Mouse (Mus musculus) forebrain, embryonic 11.5 days (tissue): ENCODE results near the gene Opcml. TPM values are rescaled to one million over a fixed set of nuclear protein-coding genes. Genes with fewer than 3 reads are reported as not detected.

Source experiments
- ATAC-seq: fragments of 200-750 bp; cut with Nextera tagmentation; replicated peaks from 2 replicates; pipeline ENCODE4 v1.8.0; 2017; ENCODE audit warnings: moderate TSS enrichment; ENCODE audit not compliant: low FRiP score
- DNase-seq: peaks from one replicate; pipeline ENCODE4 v3.0.0-alpha.2; 2017; ENCODE audit warnings: low spot score
- H3K27ac ChIP-seq: fragments of 300-500 bp; sonication (generic); 2 replicates; pipeline ENCODE4 v1.5.1; 2014; ENCODE audit warnings: low read depth, low read length
- H3K27me3 ChIP-seq: fragments of 300-500 bp; sonication (generic); 2 replicates; pipeline ENCODE4 v1.6.1; 2014; ENCODE audit warnings: mild to moderate bottlenecking, low read length, mixed read lengths; ENCODE audit not compliant: control insufficient read depth, insufficient read depth
- H3K36me3 ChIP-seq: fragments of 300-500 bp; sonication (generic); 2 replicates; pipeline ENCODE4 v1.6.1; 2014; ENCODE audit warnings: mild to moderate bottlenecking, low read length, moderate library complexity, mixed read lengths; ENCODE audit not compliant: control insufficient read depth, insufficient read depth
- H3K4me1 ChIP-seq: fragments of 300-500 bp; sonication (generic); replicated peaks from 2 replicates; pipeline ENCODE4 v1.6.1; 2014; ENCODE audit warnings: low read length, mixed read lengths; ENCODE audit not compliant: control insufficient read depth, insufficient read depth
- H3K4me2 ChIP-seq: fragments of 300-500 bp; sonication (generic); 2 replicates; pipeline ENCODE4 v1.6.1; 2014; ENCODE audit warnings: low read depth, mild to moderate bottlenecking, low read length, moderate library complexity, mixed read lengths; ENCODE audit not compliant: severe bottlenecking
- H3K4me3 ChIP-seq: fragments of 300-500 bp; sonication (generic); 2 replicates; pipeline ENCODE4 v1.5.1; 2014; ENCODE audit warnings: low read depth, low read length
- H3K9ac ChIP-seq: fragments of 300-500 bp; sonication (generic); 2 replicates; pipeline ENCODE4 v1.6.1; 2014; ENCODE audit warnings: low read length
- H3K9me3 ChIP-seq: fragments of 300-500 bp; sonication (generic); 2 replicates; pipeline ENCODE4 v1.6.1; 2016; ENCODE audit warnings: low read length, mixed read lengths; ENCODE audit not compliant: control insufficient read depth
- WGBS: fragments of 180-500 bp; shearing (Covaris S2); extraction: QIAGEN DNeasy Blood & Tissue Kit; methylation state at CpG from one replicate; pipeline ENCODE4 v1.1.7; 2014; 5-methylcytosine and 5-hydroxymethylcytosine counted together
- polyA plus RNA-seq: library from polyadenylated mRNA; unstranded; fragments of >200 nt; fragmentation: Nextera tagmentation; extraction: Ambion mirVana; gene quantifications from 2 replicates; pipeline ENCODE4 v1.2.1, GENCODE M21; 2014

Opcml gene
- polyA plus RNA-seq, 1 experiment from 2014 or later = 2.4 TPM

- no peaks in the 10 kb centered on the region for H3K9me3 ChIP-seq
- DNase-seq (no peak), ATAC-seq (no peak)
- no peaks in the 10 kb centered on the region for H3K27me3 ChIP-seq
- no peak overlapping the region for H3K9ac ChIP-seq
- 51% methylated on average over 3 of the region's 3 CpGs for WGBS
- no peaks in the 10 kb centered on the region for H3K4me1 ChIP-seq
- H3K4me3 ChIP-seq = no peak overlapping the region
- no peaks in the 10 kb centered on the region for H3K36me3 ChIP-seq
- H3K4me2 ChIP-seq = no peak overlapping the region
- H3K27ac ChIP-seq = no peak overlapping the region
Measured at GRCm38 (mm10) chr9:27813207-27813790, 22.7 kb downstream of the Opcml start.

GRCm38 (mm10) chr9:27814161-27814560, 23.6 kb downstream of the Opcml start:
- DNase-seq = no peak
- H3K4me3 ChIP-seq = no peak overlapping the region
- H3K27ac ChIP-seq = no peak overlapping the region
- H3K9ac ChIP-seq = no peak overlapping the region
- no peaks in the 10 kb centered on the region for H3K36me3 ChIP-seq
- WGBS = 21% methylated on average over 2 of the region's 2 CpGs
- H3K4me2 ChIP-seq = no peak overlapping the region
- no peak for ATAC-seq
- no peaks in the 10 kb centered on the region for H3K9me3 ChIP-seq
- H3K27me3 ChIP-seq = no peaks in the 10 kb centered on the region
- H3K4me1 ChIP-seq = no peaks in the 10 kb centered on the region

DNA sequence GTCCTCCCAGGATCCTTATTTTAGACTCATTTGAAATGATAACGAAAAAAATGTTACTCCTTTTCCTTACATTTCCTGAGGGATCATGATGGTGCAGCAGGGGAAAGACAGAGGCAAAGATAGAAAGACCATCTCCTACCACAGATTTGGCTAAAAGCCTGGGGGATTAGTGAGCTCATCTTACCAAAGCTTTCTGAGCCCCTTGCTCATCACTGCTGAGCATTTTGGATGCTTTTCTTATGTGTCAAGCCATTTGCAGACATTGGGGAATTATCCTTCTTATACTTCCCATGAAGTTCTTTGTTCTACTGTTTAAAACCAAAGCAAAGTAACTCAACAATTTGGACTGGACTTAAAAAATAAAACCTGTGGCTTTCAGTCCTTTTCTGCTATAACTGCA, 30.6 kb downstream of the Opcml start:
- Histone ChIP-seq H3K4me2 (no peak overlapping the region), H3K9me3 (no peaks in the 10 kb centered on the region), H3K36me3 (no peaks in the 10 kb centered on the region), H3K9ac (no peak overlapping the region), H3K4me1 (no peaks in the 10 kb centered on the region), H3K4me3 (no peak overlapping the region), H3K27me3 (no peaks in the 10 kb centered on the region), H3K27ac (no peak overlapping the region)
- 89% methylated on average over 1 of the region's 1 CpGs for WGBS
- DNase-seq (no peak), ATAC-seq (no peak)

- ATAC-seq = no peak
- H3K4me3 ChIP-seq = no peak overlapping the region
- no peak for DNase-seq
- H3K27me3 ChIP-seq = no peaks in the 10 kb centered on the region
- H3K9ac ChIP-seq = no peak overlapping the region
- H3K9me3 ChIP-seq = no peaks in the 10 kb centered on the region
- WGBS = 92% methylated on average over 6 of the region's 6 CpGs
- H3K4me1 ChIP-seq = no peaks in the 10 kb centered on the region; the same call in 1 of the 2 replicates
- no peaks in the 10 kb centered on the region for H3K36me3 ChIP-seq
- H3K27ac ChIP-seq = no peak overlapping the region
- no peak overlapping the region for H3K4me2 ChIP-seq
Measured at GRCm38 (mm10) chr9:27822681-27823080, 32.1 kb downstream of the Opcml start.

DNA sequence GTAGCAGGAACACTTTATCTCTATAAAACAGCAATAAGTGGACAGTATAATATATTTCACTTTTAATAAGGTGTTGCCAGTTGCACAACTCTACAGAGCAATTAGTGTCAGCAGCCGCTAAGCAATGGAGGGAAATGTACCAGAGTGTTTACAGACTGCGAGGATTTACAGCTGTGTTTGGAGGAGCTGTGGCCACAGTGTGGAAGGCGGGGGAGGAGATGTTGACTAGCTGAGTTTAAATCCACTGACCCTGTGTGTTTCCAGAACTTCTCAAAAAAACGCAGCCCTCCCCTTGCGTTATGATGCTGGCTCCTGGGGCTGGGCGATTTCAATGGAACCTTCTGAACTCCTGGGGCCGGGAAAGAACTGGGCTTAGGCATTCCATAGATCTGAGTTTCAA, 33.8 kb downstream of the Opcml start:
- Histone ChIP-seq H3K27ac (no peak overlapping the region), H3K36me3 (no peaks in the 10 kb centered on the region), H3K9ac (no peak overlapping the region), H3K9me3 (no peaks in the 10 kb centered on the region), H3K4me1 (no peaks in the 10 kb centered on the region; the same call in 1 of the 2 replicates), H3K27me3 (no peaks in the 10 kb centered on the region), H3K4me2 (no peak overlapping the region), H3K4me3 (no peak overlapping the region)
- WGBS = 71% methylated on average over 7 of the region's 7 CpGs
- ATAC-seq (no peak), DNase-seq (no peak)

- H3K9me3 ChIP-seq = no peaks in the 10 kb centered on the region
- H3K4me3 ChIP-seq = no peak overlapping the region
- no peak overlapping the region for H3K9ac ChIP-seq
- DNase-seq = no peak
- H3K27me3 ChIP-seq = no peaks in the 10 kb centered on the region
- 63% methylated on average over 5 of the region's 5 CpGs for WGBS
- no peaks in the 10 kb centered on the region; the same call in 1 of the 2 replicates for H3K4me1 ChIP-seq
- H3K27ac ChIP-seq = no peak overlapping the region
- no peak overlapping the region for H3K4me2 ChIP-seq
- ATAC-seq = no peak
- no peaks in the 10 kb centered on the region for H3K36me3 ChIP-seq
Measured at GRCm38 (mm10) chr9:27830519-27830918, 39.9 kb downstream of the Opcml start.

- no peaks in the 10 kb centered on the region for H3K36me3 ChIP-seq
- DNase-seq = no peak
- H3K27me3 ChIP-seq = no peaks in the 10 kb centered on the region
- H3K4me1 ChIP-seq = no peaks in the 10 kb centered on the region
- no peaks in the 10 kb centered on the region for H3K9me3 ChIP-seq
- H3K4me3 ChIP-seq = no peak overlapping the region
- no peak overlapping the region for H3K27ac ChIP-seq
- no peak overlapping the region for H3K9ac ChIP-seq
- H3K4me2 ChIP-seq = no peak overlapping the region
- no peak for ATAC-seq
- WGBS = 85% methylated on average over 5 of the region's 5 CpGs
Measured at GRCm38 (mm10) chr9:27842806-27843205, 52.2 kb downstream of the Opcml start.

GRCm38 (mm10) chr9:27871624-27872023, 81.0 kb downstream of the Opcml start:
- Histone ChIP-seq H3K9ac (no peak overlapping the region), H3K4me2 (no peak overlapping the region), H3K4me3 (no peak overlapping the region), H3K36me3 (no peaks in the 10 kb centered on the region), H3K27ac (no peak overlapping the region), H3K4me1 (no peaks in the 10 kb centered on the region), H3K9me3 (no peaks in the 10 kb centered on the region), H3K27me3 (no peaks in the 10 kb centered on the region)
- DNase-seq (no peak), ATAC-seq (no peak)
- WGBS = 78% methylated on average over 3 of the region's 3 CpGs

DNA sequence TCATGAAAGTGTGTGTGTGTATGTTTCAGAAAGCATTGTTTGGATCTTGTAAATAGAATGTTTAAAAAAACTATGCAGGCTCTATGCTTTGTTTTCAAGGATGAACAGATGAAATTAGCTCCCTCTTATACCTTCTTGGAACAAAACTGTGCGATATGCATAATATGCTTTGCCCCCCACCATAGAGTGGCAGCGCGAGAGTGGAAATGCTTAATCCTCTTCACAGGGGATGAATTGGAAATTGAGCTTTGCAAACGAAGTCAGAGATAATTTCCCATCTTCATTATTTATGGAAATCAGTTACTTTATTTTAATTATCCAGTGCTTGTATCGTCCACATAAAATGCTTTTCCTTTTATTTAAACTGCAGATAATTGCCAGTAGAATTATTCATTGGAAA, 99.1 kb downstream of the Opcml start:
- Histone ChIP-seq H3K9ac (no peak overlapping the region), H3K36me3 (no peaks in the 10 kb centered on the region), H3K27ac (no peak overlapping the region), H3K4me2 (no peak overlapping the region), H3K4me1 (no peaks in the 10 kb centered on the region), H3K4me3 (no peak overlapping the region), H3K9me3 (no peaks in the 10 kb centered on the region), H3K27me3 (no peaks in the 10 kb centered on the region)
- ATAC-seq = no peak
- no peak for DNase-seq
- WGBS = 70% methylated on average over 5 of the region's 5 CpGs
